Mouse (Mus musculus): Measurements from ENCODE around the gene E130114P18Rik. TPM values are rescaled to one million over a fixed set of nuclear protein-coding genes. Genes with fewer than 3 reads are reported as not detected.

The E130114P18Rik gene
- total RNA-seq, 2 experiments from 2014 or later, result not detected

DNA sequence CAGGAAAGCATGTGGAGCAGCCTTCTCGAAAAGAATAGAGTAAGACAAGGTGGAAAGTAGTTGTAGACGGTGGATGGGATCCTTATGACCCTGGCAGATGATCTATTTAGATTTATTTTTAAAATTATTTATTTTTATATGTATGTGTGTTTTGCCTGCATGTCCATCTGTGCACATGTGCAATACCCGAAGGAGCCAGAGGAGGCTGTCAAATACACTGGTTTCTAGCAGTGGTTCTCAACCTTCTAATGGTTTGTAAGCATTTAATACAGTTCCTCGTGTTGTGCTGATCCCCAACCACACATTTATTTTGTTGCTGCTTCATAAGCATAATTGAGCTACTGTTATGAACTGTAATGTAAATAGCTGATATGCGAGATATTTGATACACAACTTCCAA is 154.7 kb downstream of the E130114P18Rik start:
- DNase-seq, result peak in 1 of 2 experiments; percentile 40
- intact Hi-C loops (cut with DNase I), result loop anchor here (5.0 kb wide), 2 partner anchors 56 to 124 kb away; no protein-coding TSS in a partner anchor

DNA sequence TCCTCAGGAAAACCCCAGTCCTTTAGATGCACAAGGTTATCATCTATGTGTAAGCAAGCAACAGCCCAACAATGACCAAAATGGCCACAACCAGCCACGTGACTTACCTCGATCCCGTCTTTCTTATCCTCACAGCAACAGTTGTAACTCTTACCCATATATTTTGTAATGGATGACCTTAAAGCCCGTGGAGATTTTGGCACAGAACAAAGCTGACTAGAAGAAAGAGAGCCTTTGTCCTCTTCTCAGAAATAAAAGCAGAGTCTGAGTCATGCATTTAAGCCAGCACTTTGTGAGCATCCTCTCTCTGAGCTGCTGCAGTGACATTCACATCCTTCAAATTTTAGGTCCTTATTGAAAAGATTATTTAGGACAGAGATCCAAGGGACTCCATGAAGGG is 156.1 kb downstream of the E130114P18Rik start:
- intact Hi-C loops (cut with DNase I), result loop anchor here (5.0 kb wide), 2 partner anchors 54 to 126 kb away; no protein-coding TSS in a partner anchor
- DNase-seq, result no peak

DNA sequence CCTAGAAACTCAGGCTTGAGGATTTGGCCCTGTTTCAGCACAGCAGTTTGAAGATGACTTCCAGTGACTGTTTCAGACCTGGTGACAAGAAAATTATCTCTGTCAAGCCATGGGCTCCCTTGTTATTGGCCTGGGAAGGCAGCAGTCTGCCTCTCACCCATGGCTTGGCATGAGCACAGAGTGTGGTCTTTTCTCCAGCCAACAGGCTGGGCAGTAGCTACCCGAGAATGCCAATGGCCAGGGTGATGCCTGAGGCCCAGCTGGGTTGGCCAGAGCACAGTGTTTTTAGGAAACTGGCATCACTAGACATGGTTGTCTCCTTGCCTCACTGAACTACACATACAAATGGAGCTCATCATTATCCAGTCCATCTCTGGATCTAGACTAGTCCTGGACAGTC is 157.5 kb downstream of the E130114P18Rik start:
- no peak for DNase-seq
- intact Hi-C loops (cut with DNase I), result loop anchor here (5.0 kb wide), 2 partner anchors 53 to 127 kb away; no protein-coding TSS in a partner anchor

DNA sequence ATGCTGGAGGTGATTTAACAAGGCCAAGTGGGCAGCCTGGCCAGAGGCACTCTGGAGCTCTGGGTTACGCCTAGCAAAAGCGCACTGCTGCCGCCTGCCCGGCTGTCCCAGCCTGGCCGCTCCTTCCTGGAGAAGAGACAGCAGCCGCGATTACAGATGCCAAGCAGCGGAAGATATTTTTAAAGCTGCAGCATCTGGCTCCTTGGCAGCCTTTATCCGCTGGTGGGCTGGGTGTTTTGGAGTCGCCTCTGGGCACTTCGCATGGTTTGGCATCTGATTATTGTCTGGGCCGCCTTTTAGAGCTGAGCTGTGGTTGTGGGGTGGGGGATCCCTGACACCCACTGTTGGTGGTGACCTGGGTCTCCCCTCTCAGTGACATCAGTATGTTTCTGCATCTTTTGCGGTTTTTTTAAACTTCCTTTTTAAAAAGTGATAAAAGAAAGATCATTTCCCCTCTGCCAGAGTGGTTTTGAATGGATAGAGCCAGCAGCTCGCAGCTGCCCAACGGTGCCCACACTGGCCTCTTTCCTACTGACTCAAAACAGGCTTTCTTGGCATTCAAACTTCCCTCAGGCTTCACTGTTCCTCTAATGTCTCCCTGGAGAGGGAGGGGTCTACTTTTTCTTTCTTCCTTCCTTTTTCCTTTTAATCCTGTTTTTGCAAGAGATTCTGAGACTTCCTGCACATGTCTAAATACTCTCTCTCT is 159.1 kb downstream of the E130114P18Rik start:
- peak; percentile 55 to 62 for DNase-seq
- intact Hi-C loops (cut with DNase I), result no loop called here

- no peak for DNase-seq
- intact Hi-C loops (cut with DNase I), result no loop called here
Observed at GRCm38 (mm10) chr4:97615031-97615430, 162.8 kb downstream of the E130114P18Rik start.

DNA sequence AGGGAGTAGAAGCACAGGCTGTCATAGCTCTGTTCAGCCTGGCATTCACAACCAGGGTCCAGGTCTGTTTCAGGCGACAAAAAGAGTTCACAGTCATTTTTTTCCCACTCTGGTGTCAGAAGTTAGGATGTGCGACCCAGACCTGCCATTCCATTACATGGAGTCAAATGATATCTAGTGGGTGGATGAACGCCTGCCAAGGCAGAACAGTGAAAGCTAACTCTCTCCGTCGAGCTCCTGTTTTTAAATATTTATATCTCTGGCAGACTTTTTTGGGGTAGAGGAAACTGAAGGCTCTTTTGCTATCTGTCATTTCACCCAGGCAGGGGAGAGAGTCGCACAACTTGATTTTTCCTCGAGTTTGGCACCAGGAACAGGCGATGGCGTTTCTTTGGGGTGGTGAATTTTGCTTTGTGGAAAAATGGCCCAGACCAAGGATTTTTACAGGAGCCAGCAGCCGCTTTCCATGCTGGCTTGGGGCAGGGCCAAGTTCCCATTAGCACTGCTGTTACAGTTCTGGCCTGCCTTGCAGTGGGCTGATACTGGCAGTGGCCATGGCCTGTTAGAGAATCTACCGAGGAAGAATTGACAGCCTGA is 166.5 kb downstream of the E130114P18Rik start:
- peak; percentile 75 to 83 for DNase-seq
- intact Hi-C loops (cut with DNase I), result no loop called here

- intact Hi-C loops (cut with DNase I), result no loop called here
- peak in 1 of 2 experiments; percentile 72 for DNase-seq
Observed at GRCm38 (mm10) chr4:97609831-97610727, 167.8 kb downstream of the E130114P18Rik start.

DNA sequence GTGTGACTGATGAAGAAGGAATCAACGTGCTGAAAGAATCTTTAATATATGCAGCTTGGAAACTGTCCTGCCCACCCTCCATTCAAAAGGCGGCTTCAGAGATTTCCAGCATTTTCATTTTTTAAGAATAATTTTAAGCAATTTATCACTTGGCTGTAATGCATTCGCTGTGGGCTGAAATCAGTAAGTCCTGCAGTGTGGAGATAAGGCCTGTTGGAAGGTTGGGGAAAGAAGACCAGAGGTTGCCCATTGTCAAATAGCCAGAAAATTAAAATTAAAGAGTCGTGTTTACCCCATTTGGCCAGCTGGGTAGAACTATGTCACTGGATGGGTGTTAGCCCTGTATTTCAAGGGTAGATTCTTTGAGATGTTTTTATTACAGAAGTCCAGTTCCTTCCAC is 168.5 kb downstream of the E130114P18Rik start:
- intact Hi-C loops (cut with DNase I), result no loop called here
- DNase-seq, result no peak

GRCm38 (mm10) chr4:97608728-97609127 is 169.2 kb downstream of the E130114P18Rik start:
- DNase-seq, result no peak

DNA sequence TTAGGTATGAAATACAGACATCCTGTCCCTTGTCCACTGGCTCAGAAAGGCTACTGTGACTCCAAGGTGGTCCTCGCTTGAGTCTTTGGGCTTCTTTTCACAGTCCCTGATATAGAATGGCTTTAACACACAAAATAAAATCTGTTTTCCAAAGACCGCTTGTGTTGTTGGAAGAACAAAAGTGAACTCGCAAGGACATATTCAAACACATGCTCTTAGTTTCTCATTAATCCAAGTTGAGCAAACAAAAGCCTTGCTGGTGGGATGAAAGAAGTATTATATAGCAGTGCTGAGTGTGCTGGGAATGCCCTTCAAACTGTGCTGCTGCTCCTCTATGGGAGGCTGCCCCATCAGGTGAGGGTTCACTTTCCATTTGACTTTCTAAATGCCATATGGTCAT is 169.7 kb downstream of the E130114P18Rik start:
- DNase-seq, result no peak
- intact Hi-C loops (cut with DNase I), result no loop called here

More at GRCm38 (mm10) chr4:97608728-97609127, 169.2 kb downstream of the E130114P18Rik start:
- intact Hi-C loops (cut with DNase I), result no loop called here

DNA sequence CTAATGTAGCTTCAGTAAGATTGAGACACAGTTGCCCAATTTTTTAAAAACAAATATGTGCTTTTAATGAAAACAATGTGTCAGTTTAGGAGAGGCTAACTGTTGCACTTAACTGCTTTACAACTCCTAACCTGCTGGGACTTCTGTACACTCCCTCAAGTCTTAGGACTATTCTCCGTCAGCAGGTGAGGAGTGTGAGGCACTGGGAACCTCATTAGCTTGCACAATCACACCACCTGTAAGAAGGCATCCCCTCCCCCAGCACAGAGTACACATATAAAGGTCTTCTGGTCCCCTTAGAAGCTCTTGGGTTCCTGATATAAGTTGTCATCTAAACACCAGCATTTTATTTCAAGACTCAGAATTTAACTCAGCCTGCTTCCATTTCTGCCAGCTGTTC is 170.7 kb downstream of the E130114P18Rik start:
- intact Hi-C loops (cut with DNase I), result no loop called here
- DNase-seq, result no peak

- DNase-seq, result no peak
- intact Hi-C loops (cut with DNase I), result no loop called here
Observed at GRCm38 (mm10) chr4:97606524-97606923, 171.4 kb downstream of the E130114P18Rik start.

- intact Hi-C loops (cut with DNase I), result no loop called here
- peak; percentile 65 to 74 for DNase-seq
Observed at GRCm38 (mm10) chr4:97602579-97602978, 175.3 kb downstream of the E130114P18Rik start.

GRCm38 (mm10) chr4:97600875-97601835 is 176.7 kb downstream of the E130114P18Rik start:
- no peak for DNase-seq
- intact Hi-C loops (cut with DNase I), result no loop called here

DNA sequence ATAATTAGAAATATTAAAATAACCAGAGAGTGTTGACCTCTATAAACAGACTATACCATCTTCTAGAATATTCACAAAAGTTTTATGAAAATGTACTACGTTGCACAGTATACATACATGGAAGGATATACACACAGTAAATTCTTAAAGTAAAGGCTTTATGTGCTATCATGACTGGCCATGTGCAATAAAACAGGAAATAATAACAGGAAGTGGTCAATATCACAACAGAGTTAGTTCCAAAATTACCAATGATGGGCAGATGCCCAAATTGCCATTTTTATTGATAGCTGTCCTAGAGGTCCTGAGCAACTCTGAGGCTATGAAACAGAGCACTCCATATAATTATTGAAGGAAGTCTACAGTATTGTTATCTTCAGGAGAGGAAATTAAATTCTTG is 180.4 kb downstream of the E130114P18Rik start:
- no peak for DNase-seq
- intact Hi-C loops (cut with DNase I), result no loop called here

GRCm38 (mm10) chr4:97596348-97596747 is 181.5 kb downstream of the E130114P18Rik start:
- no peak for DNase-seq
- intact Hi-C loops (cut with DNase I), result no loop called here

DNA sequence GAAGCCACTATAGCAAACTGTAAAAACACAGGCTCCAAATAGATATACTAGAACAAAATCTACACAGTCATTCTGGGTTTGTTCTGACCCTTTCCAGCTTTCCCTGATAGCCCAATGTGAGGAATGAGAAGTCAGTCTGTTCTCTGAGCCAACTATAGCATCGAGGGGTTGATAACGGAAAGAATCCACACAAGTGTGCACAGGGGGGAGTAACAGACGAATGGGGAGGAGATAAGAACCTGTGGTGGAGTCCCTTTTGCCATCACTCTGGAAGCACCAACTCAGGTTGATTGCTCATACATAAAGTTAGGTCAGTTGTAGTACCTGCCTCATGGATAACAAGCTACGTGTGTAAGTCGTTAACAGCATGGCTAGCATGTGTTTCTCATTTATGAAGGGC is 184.0 kb downstream of the E130114P18Rik start:
- intact Hi-C loops (cut with DNase I), result no loop called here
- DNase-seq, result no peak

- intact Hi-C loops (cut with DNase I), result no loop called here
Observed at GRCm38 (mm10) chr4:97589790-97590189, 188.1 kb downstream of the E130114P18Rik start.

GRCm38 (mm10) chr4:97587412-97588010 is 190.4 kb downstream of the E130114P18Rik start:
- DNase-seq, result no peak
- intact Hi-C loops (cut with DNase I), result no loop called here

More at GRCm38 (mm10) chr4:97589790-97590189, 188.1 kb downstream of the E130114P18Rik start:
- DNase-seq, result no peak

All from heart, postnatal 14 days (tissue).